Mouse (Mus musculus) lung, adult 2 months (tissue): Measurements from ENCODE around the gene Capn15. TPM values are rescaled to one million over a fixed set of nuclear protein-coding genes. Genes with fewer than 3 reads are reported as not detected.
A peak's percentile ranks its signal among the peaks of the same experiment; 100 is the strongest.

ENCODE experiments used
- DNase-seq: peaks from one replicate; pipeline ENCODE4 v3.0.0; 2022
- H3K4me1 ChIP-seq: fragments of 200-500 bp; 2 replicates; pipeline ENCODE4 v1.6.1; 2011; ENCODE audit warnings: low read length; ENCODE audit not compliant: control insufficient read depth, insufficient read depth
- H3K4me3 ChIP-seq: fragments of 200-500 bp; replicated peaks from 2 replicates; pipeline ENCODE3; 2011; ENCODE audit warnings: low read depth, mild to moderate bottlenecking, control low read depth, low read length; ENCODE audit errors: extremely low read depth
- CTCF ChIP-seq: fragments of 200-500 bp; IDR thresholded peaks from 2 replicates; pipeline ENCODE4 v1.5.1; 2011; ENCODE audit warnings: mild to moderate bottlenecking, low read length, control low read depth; ENCODE audit not compliant: insufficient read depth
- POLR2A ChIP-seq: fragments of 200-500 bp; IDR thresholded peaks from 2 replicates; pipeline ENCODE4 v1.6.1; 2011; ENCODE audit warnings: low read depth, mild to moderate bottlenecking, control low read depth, low read length, borderline replicate concordance; ENCODE audit errors: extremely low read depth
- WGBS: fragments of 180-500 bp; shearing (Covaris S2); methylation state at CpG from one replicate; pipeline ENCODE4 v1.1.7; 2018; 5-methylcytosine and 5-hydroxymethylcytosine counted together
- polyA plus RNA-seq: library from polyadenylated mRNA; depleted of rRNA; stranded (reverse); fragments of >200 nt; gene quantifications from 2 replicates; pipeline ENCODE4 v1.2.3, GENCODE M21; 2012

The Capn15 gene
- polyA plus RNA-seq, 1 experiment, result 49.7 TPM

DNA sequence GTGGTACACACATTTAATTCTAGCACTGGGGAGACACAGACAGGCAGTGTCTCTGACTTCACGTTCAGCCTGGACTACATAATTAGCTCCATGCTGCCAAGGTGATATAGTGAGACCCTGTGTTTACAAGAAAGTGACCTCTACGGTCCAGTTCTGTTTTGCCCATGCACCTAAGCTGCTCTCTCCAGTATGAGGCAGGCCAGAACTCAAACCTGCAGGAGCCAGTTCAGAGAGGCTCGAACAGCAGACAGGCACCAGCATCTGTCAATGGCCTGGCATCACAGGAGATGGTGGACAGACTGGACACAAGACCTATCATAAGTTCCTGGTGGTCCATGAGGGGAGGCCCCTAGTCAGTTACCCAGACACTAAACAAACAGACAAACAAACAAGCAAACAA is 32.8 kb upstream of the Capn15 start:
- WGBS, result 63% methylated on average over 3 of the region's 3 CpGs
- H3K4me3 ChIP-seq, result no peak overlapping the region
- TF ChIP-seq CTCF (no peak), POLR2A (no peak)

GRCm38 (mm10) chr17:26017949-26018348 is 32.4 kb upstream of the Capn15 start:
- TF ChIP-seq CTCF, result no peak
- TF ChIP-seq POLR2A, result no peak
- 74% methylated on average over 5 of the region's 5 CpGs for WGBS
- H3K4me3 ChIP-seq, result no peak overlapping the region
- no peak for DNase-seq
- H3K4me1 ChIP-seq, result no peaks in the 10 kb centered on the region

More for the DNA sequence above, 32.8 kb upstream of the Capn15 start:
- DNase-seq, result no peak
- no peaks in the 10 kb centered on the region for H3K4me1 ChIP-seq

DNA sequence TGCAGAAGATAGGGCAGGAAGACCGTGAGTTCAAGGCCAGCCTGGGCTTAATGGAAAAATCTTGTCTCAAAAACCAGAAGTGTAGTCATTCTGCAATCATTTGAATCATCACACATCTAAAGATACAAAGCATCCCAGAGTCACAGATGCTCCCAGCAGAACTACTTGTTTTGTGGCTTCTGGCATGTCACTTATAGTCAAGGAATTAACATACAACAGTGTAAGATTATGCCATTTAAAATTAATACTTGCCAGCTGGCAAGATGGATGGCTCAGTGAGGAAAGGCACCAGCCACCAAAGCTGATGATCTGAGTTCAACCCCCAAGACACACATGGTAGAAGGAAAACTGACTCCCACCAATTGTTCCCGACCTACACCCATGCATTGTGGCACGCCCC is 31.4 kb upstream of the Capn15 start:
- no peak for DNase-seq
- no peak overlapping the region for H3K4me3 ChIP-seq
- WGBS, result 85% methylated on average over 3 of the region's 3 CpGs
- no peaks in the 10 kb centered on the region for H3K4me1 ChIP-seq
- TF ChIP-seq CTCF (no peak), POLR2A (no peak)

- no peak for DNase-seq
- Histone ChIP-seq H3K4me1 (0 out of 2 replicates have a peak, but pooled peaks cover 3% of the 10 kb centered on the region), H3K4me3 (no peak overlapping the region)
- no peak for TF ChIP-seq POLR2A
- no peak for TF ChIP-seq CTCF
- 88% methylated on average over 10 of the region's 10 CpGs for WGBS
Measured at GRCm38 (mm10) chr17:26013711-26014110, 28.1 kb upstream of the Capn15 start.

GRCm38 (mm10) chr17:26011841-26012460 is 26.4 kb upstream of the Capn15 start:
- 16% methylated on average over 15 of the region's 15 CpGs for WGBS
- peak; percentile 77 for DNase-seq
- Histone ChIP-seq H3K4me3 (no peak overlapping the region), H3K4me1 (0 out of 2 replicates have a peak, but pooled peaks cover 3% of the 10 kb centered on the region)
- TF ChIP-seq POLR2A (no peak), CTCF (peak; percentile 83)

- Histone ChIP-seq H3K4me1 (0 out of 2 replicates have a peak, but pooled peaks cover 3% of the 10 kb centered on the region), H3K4me3 (no peak overlapping the region)
- WGBS, result 14% methylated on average over 4 of the region's 4 CpGs
- peak; percentile 62 for DNase-seq
- TF ChIP-seq CTCF (peak; percentile 80), POLR2A (no peak)
Measured at GRCm38 (mm10) chr17:26009540-26009939, 23.9 kb upstream of the Capn15 start.

- DNase-seq, result no peak
- TF ChIP-seq CTCF, result no peak
- TF ChIP-seq POLR2A, result no peak
- Histone ChIP-seq H3K4me3 (no peak overlapping the region), H3K4me1 (0 out of 2 replicates have a peak, but pooled peaks cover 3% of the 10 kb centered on the region)
- 60% methylated on average over 7 of the region's 7 CpGs for WGBS
Measured at GRCm38 (mm10) chr17:26008787-26009186, 23.2 kb upstream of the Capn15 start.

- DNase-seq, result no peak
- Histone ChIP-seq H3K4me3 (no peak overlapping the region), H3K4me1 (0 out of 2 replicates have a peak, but pooled peaks cover 3% of the 10 kb centered on the region)
- no peak for TF ChIP-seq CTCF
- TF ChIP-seq POLR2A, result no peak
Measured at GRCm38 (mm10) chr17:26008331-26008730, 22.7 kb upstream of the Capn15 start.

- Histone ChIP-seq H3K4me1 (0 out of 2 replicates have a peak, but pooled peaks cover 3% of the 10 kb centered on the region), H3K4me3 (no peak overlapping the region)
- 48% methylated on average over 2 of the region's 2 CpGs for WGBS
- TF ChIP-seq CTCF (no peak), POLR2A (no peak)
- no peak for DNase-seq
Measured at GRCm38 (mm10) chr17:26007646-26008045, 22.1 kb upstream of the Capn15 start.
